Comparison of ENCODE assay signal across 15 mouse cellular contexts in genomic region chr12:100407371-100407770, GRCm38 (mm10).
A peak's percentile ranks its signal among the peaks of the same experiment; 100 is the strongest.
DNase-seq lines count a peak whose midpoint lies in the region; ATAC-seq and TF ChIP-seq lines count a peak whose summit lies in the region.
"Had no signal": no experiment of that assay in that cellular context is flagged by ENCODE, and none has a peak within 500 bp of the region (broad histone marks: within the 10 kb centered on the region; RNA-seq: fewer than 3 reads in every experiment).

No protein-coding gene starts in this region.

- peaks cover 12% of the 10 kb centered on the region for H3K4me1 ChIP-seq in lung, embryonic 16.5 days (replicated peaks; ENCODE audit: control insufficient read depth, insufficient read depth, low read length)
- H3K4me1 ChIP-seq in midbrain, embryonic 16.5 days (ENCODE audit: control insufficient read depth, insufficient read depth, low read length) = peaks cover 16% of the 10 kb centered on the region

- peak; percentile 92 for ATAC-seq in lung, embryonic 16.5 days (ENCODE audit: low read depth)
- no peak for ATAC-seq in midbrain, embryonic 16.5 days
- ATAC-seq: activated CD4-positive, CD25-positive, alpha-beta regulatory T cell, adult 4 months had no signal

- no peaks in the 10 kb centered on the region for H3K36me3 ChIP-seq in lung, embryonic 16.5 days (ENCODE audit: control insufficient read depth, insufficient read depth, low read length)
- peaks cover under 1% of the 10 kb centered on the region; the same call in 1 of the 2 replicates for H3K36me3 ChIP-seq in midbrain, embryonic 16.5 days (ENCODE audit: control insufficient read depth, insufficient read depth, low read length)

- no peaks in the 10 kb centered on the region for H3K9me3 ChIP-seq in lung, embryonic 16.5 days (ENCODE audit: control insufficient read depth, low read length)
- H3K9me3 ChIP-seq in midbrain, embryonic 16.5 days (replicated peaks; ENCODE audit: control insufficient read depth, low read length, poor library complexity, severe bottlenecking) = no peaks in the 10 kb centered on the region; the same call in 1 of the 2 replicates
- H3K9me3 ChIP-seq: heart, embryonic 12.5 days had no signal

- no peak for DNase-seq in gastrocnemius, adult 2 months
- no peak for DNase-seq in gastrocnemius, postnatal 10 days
- no peak for DNase-seq in lung, adult 18-20 months
- peak; percentile 72 for DNase-seq in brain, embryonic 14.5 days (ENCODE audit: low read depth)
- no peak for DNase-seq in right cerebral cortex, postnatal 4 days
- no peak for DNase-seq in urinary bladder, postnatal 14 days (ENCODE audit: low spot score)
- DNase-seq: cerebellum, adult 8-10 months; embryo, embryonic 11 days; gastrocnemius, postnatal 36 days; kidney, postnatal 36 days had no signal

- no peak for TF ChIP-seq CTCF in gastrocnemius, adult 2 months (IDR thresholded peaks at IDR 0.05)
- TF ChIP-seq CTCF in brain, embryonic 14.5 days (IDR thresholded peaks at IDR 0.05; ENCODE audit: borderline replicate concordance, extremely low read depth, insufficient read depth, insufficient read length) = no peak

- WGBS in lung, embryonic 16.5 days = 48% methylated on average over 7 of the region's 7 CpGs
- WGBS in midbrain, embryonic 16.5 days = 21% methylated on average over 7 of the region's 7 CpGs

- H3K27ac ChIP-seq in gastrocnemius, adult 2 months = peak overlapping the region; percentile 95
- no peak overlapping the region; the same call in 1 of the 2 replicates for H3K27ac ChIP-seq in lung, embryonic 16.5 days (ENCODE audit: low read length)
- peak overlapping the region; percentile 7; the same call in 1 of the 2 replicates for H3K27ac ChIP-seq in midbrain, embryonic 16.5 days (ENCODE audit: low read length)

- H3K27me3 ChIP-seq in lung, embryonic 16.5 days (ENCODE audit: control insufficient read depth, insufficient read depth, low read depth, low read length) = no peaks in the 10 kb centered on the region
- no peaks in the 10 kb centered on the region for H3K27me3 ChIP-seq in midbrain, embryonic 16.5 days (ENCODE audit: control insufficient read depth, insufficient read depth, low read depth, low read length)
- H3K27me3 ChIP-seq: heart, embryonic 12.5 days had no signal

- intact Hi-C loops in gastrocnemius, adult 2 months (cut with DNase I) = no loop called here

- TF ChIP-seq POLR2A in brain, embryonic 14.5 days (IDR thresholded peaks at IDR 0.05; ENCODE audit: borderline replicate concordance, extremely low read depth, insufficient read depth, insufficient read length, poor library complexity, severe bottlenecking) = no peak

- no peak overlapping the region for H3K4me2 ChIP-seq in lung, embryonic 16.5 days (ENCODE audit: low read depth, low read length)
- no peak overlapping the region for H3K4me2 ChIP-seq in midbrain, embryonic 16.5 days (ENCODE audit: low read length)
- H3K4me2 ChIP-seq: heart, embryonic 12.5 days had no signal

- H3K9ac ChIP-seq in lung, embryonic 16.5 days (ENCODE audit: low read length) = no peak overlapping the region
- H3K9ac ChIP-seq in midbrain, embryonic 16.5 days (ENCODE audit: low read depth, low read length) = 0 out of 2 replicates have a peak overlapping the region, but pooled peaks have one; percentile 26
- H3K9ac ChIP-seq: heart, embryonic 12.5 days had no signal

- no peak overlapping the region for H3K4me3 ChIP-seq in gastrocnemius, adult 2 months
- H3K4me3 ChIP-seq in lung, embryonic 16.5 days (ENCODE audit: low read length) = no peak overlapping the region
- H3K4me3 ChIP-seq in midbrain, embryonic 16.5 days (ENCODE audit: low read depth, low read length) = no peak overlapping the region
- H3K4me3 ChIP-seq: heart, embryonic 12.5 days; myocyte had no signal
